Comparison of ENCODE assay signal across 12 mouse cellular contexts in genomic region chr2:112720715-112721114, GRCm38 (mm10).
DNase-seq lines count a peak whose midpoint lies in the region; ATAC-seq lines count a peak whose summit lies in the region.
"Had no signal": no experiment of that assay in that cellular context is flagged by ENCODE, and none has a peak within 500 bp of the region (broad histone marks: within the 10 kb centered on the region; RNA-seq: fewer than 3 reads in every experiment).

No protein-coding gene starts in this region.

- H3K9me3 ChIP-seq in forebrain, embryonic 15.5 days: no peaks in the 10 kb centered on the region
- no peaks in the 10 kb centered on the region for H3K9me3 ChIP-seq in neural tube, embryonic 15.5 days (replicated peaks)
- H3K9me3 ChIP-seq: limb, embryonic 12.5 days had no signal

- H3K4me2 ChIP-seq in forebrain, embryonic 15.5 days (replicated peaks): no peak overlapping the region
- no peak overlapping the region for H3K4me2 ChIP-seq in neural tube, embryonic 15.5 days
- H3K4me2 ChIP-seq: limb, embryonic 12.5 days had no signal

- H3K4me1 ChIP-seq in forebrain, embryonic 15.5 days: no peaks in the 10 kb centered on the region; the same call in 1 of the 2 replicates
- H3K4me1 ChIP-seq in neural tube, embryonic 15.5 days: peaks cover 6% of the 10 kb centered on the region; the same call in 1 of the 2 replicates
- H3K4me1 ChIP-seq: limb, embryonic 12.5 days had no signal

- 10% methylated on average over 3 of the region's 3 CpGs for WGBS in forebrain, embryonic 15.5 days
- 7% methylated on average over 3 of the region's 3 CpGs for WGBS in neural tube, embryonic 15.5 days

- DNase-seq in embryo, embryonic 11 days: peak; percentile 75
- peak; percentile 73 for DNase-seq in mesoderm, embryonic 11.5 days (ENCODE audit: low read depth, low spot score)
- no peak for DNase-seq in yolk sac, embryonic 10.5 days (ENCODE audit: low spot score)
- no peak for DNase-seq in left cerebral cortex, adult 18-20 months (ENCODE audit: low spot score in 2 of 2)
- no peak for DNase-seq in urinary bladder, adult 2 months (ENCODE audit: low spot score)
- DNase-seq: adrenal gland, adult 2 months; heart, postnatal 36 days; kidney, adult 9 months; lung, adult 18-20 months had no signal

- no peaks in the 10 kb centered on the region for H3K27me3 ChIP-seq in forebrain, embryonic 15.5 days
- no peaks in the 10 kb centered on the region for H3K27me3 ChIP-seq in neural tube, embryonic 15.5 days (replicated peaks)
- H3K27me3 ChIP-seq: limb, embryonic 12.5 days had no signal

- no peak overlapping the region for H3K9ac ChIP-seq in forebrain, embryonic 15.5 days (replicated peaks)
- H3K9ac ChIP-seq in neural tube, embryonic 15.5 days (replicated peaks): no peak overlapping the region
- H3K9ac ChIP-seq: limb, embryonic 12.5 days had no signal

- ATAC-seq in forebrain, embryonic 15.5 days (replicated peaks): peak; percentile 46; the same call in 1 of the 2 replicates
- ATAC-seq in neural tube, embryonic 15.5 days (ENCODE audit: low FRiP score): peak; percentile 89

- no peaks in the 10 kb centered on the region for H3K36me3 ChIP-seq in forebrain, embryonic 15.5 days
- no peaks in the 10 kb centered on the region for H3K36me3 ChIP-seq in neural tube, embryonic 15.5 days
- H3K36me3 ChIP-seq: limb, embryonic 12.5 days had no signal

- H3K27ac ChIP-seq in forebrain, embryonic 15.5 days (replicated peaks): no peak overlapping the region
- H3K27ac ChIP-seq in neural tube, embryonic 15.5 days (replicated peaks): no peak overlapping the region
- H3K27ac ChIP-seq: limb, embryonic 12.5 days had no signal

- no peak overlapping the region for H3K4me3 ChIP-seq in forebrain, embryonic 15.5 days
- H3K4me3 ChIP-seq in neural tube, embryonic 15.5 days (replicated peaks): no peak overlapping the region
- H3K4me3 ChIP-seq: limb, embryonic 12.5 days had no signal

Comparison
In these comparisons a context has a peak if more than half of its experiments do, and no peak if none do; other contexts are left out.
1. DNase-seq: peak in embryo, embryonic 11 days (single experiment) and mesoderm, embryonic 11.5 days (single experiment); none in yolk sac, embryonic 10.5 days (single experiment), left cerebral cortex, adult 18-20 months (0 of 2) and urinary bladder, adult 2 months (single experiment).